Mouse (Mus musculus) MEL (cell line): Measurements from ENCODE around the gene Gpx5. TPM values are rescaled to one million over a fixed set of nuclear protein-coding genes. Genes with fewer than 3 reads are reported as not detected.

Experiments used
- DNase-seq: peaks from one replicate; pipeline ENCODE4 v3.0.0; 2011; ENCODE audit warnings: low read depth, low spot score
- H3K27ac ChIP-seq: 2 replicates; pipeline ENCODE4 v1.5.1; 2012; ENCODE audit warnings: low read depth, mild to moderate bottlenecking, control low read depth, low read length, moderate library complexity; ENCODE audit not compliant: control insufficient read depth
- H3K27me3 ChIP-seq, 2 experiments: fragments of 150-350 bp in 1 of 2; sonication (generic) in 1 of 2; 2 replicates each; pipeline ENCODE4 v1.6.1; 2012; ENCODE audit warnings: low read length in 2 of 2, mild to moderate bottlenecking in 2 of 2, improper control_type of control experiment in 1 of 2, moderate library complexity in 1 of 2; ENCODE audit not compliant: insufficient read depth in 2 of 2, control insufficient read depth in 1 of 2
- H3K36me3 ChIP-seq, 2 experiments: 2 replicates each; pipeline ENCODE4 v1.6.1; 2012 to 2014; ENCODE audit warnings: low read length in 2 of 2, improper control_type of control experiment in 1 of 2, inconsistent platforms in 1 of 2, mild to moderate bottlenecking in 1 of 2; ENCODE audit not compliant: insufficient read depth in 2 of 2, control insufficient read depth in 1 of 2
- H3K4me1 ChIP-seq, 2 experiments: fragments of 150-350 bp in 1 of 2; sonication (generic) in 1 of 2; 2 replicates each; pipeline ENCODE4 v1.6.1; 2012; ENCODE audit warnings: low read length in 2 of 2, improper control_type of control experiment in 1 of 2, mild to moderate bottlenecking in 1 of 2; ENCODE audit not compliant: insufficient read depth in 2 of 2, control insufficient read depth in 1 of 2
- H3K4me3 ChIP-seq, 2 experiments: fragments of 150-350 bp in 1 of 2; sonication (generic) in 1 of 2; 2 replicates each; pipeline ENCODE4 v1.5.1; 2012; ENCODE audit warnings: low read depth in 2 of 2, low read length in 2 of 2, mild to moderate bottlenecking in 2 of 2, moderate library complexity in 2 of 2, control low read depth in 1 of 2, improper control_type of control experiment in 1 of 2; ENCODE audit not compliant: control insufficient read depth in 1 of 2, insufficient read depth in 1 of 2
- H3K79me2 ChIP-seq: 2 replicates; pipeline ENCODE4 v1.6.1; 2012; ENCODE audit warnings: mild to moderate bottlenecking, low read length, moderate library complexity; ENCODE audit not compliant: control insufficient read depth, poor library complexity, insufficient read depth
- H3K9ac ChIP-seq: 2 replicates; pipeline ENCODE4 v1.6.1; 2012; ENCODE audit warnings: low read depth, mild to moderate bottlenecking, control low read depth, low read length, moderate library complexity; ENCODE audit not compliant: control insufficient read depth, poor library complexity, severe bottlenecking
- H3K9me3 ChIP-seq: fragments of 150-350 bp; sonication (generic); replicated peaks from 2 replicates; pipeline ENCODE4 v1.6.1; 2012; ENCODE audit warnings: mild to moderate bottlenecking, low read length, improper control_type of control experiment, moderate library complexity; ENCODE audit not compliant: insufficient read depth
- CHD2 ChIP-seq: IDR thresholded peaks from 2 replicates; pipeline ENCODE4 v1.6.1; 2011; ENCODE audit warnings: low read length, improper control_type of control experiment
- E2F4 ChIP-seq: IDR thresholded peaks from 2 replicates; pipeline ENCODE4 v1.6.1; 2011; ENCODE audit warnings: low read depth, low read length, improper control_type of control experiment, borderline replicate concordance
- ELF1 ChIP-seq: IDR thresholded peaks from 2 replicates; pipeline ENCODE4 v1.6.1; 2014; ENCODE audit warnings: low read depth, mild to moderate bottlenecking, inconsistent platforms, low read length, improper control_type of control experiment, moderate library complexity
- GABPA ChIP-seq: IDR thresholded peaks from 2 replicates; pipeline ENCODE4 v1.6.1; 2012; ENCODE audit warnings: low read depth, mild to moderate bottlenecking, inconsistent platforms, low read length, improper control_type of control experiment, moderate library complexity
- GATA1 ChIP-seq: IDR thresholded peaks from 2 replicates; pipeline ENCODE4 v1.6.1; 2011; ENCODE audit warnings: low read depth, low read length, improper control_type of control experiment
- HCFC1 ChIP-seq: IDR thresholded peaks from 2 replicates; pipeline ENCODE4 v1.6.1; 2012; ENCODE audit warnings: low read depth, mild to moderate bottlenecking, inconsistent platforms, low read length, improper control_type of control experiment, moderate library complexity
- JUND ChIP-seq: IDR thresholded peaks from 2 replicates; pipeline ENCODE4 v1.6.1; 2011; ENCODE audit warnings: low read depth, mild to moderate bottlenecking, improper control_type of control experiment, low read length
- KAT2A ChIP-seq: conservative IDR thresholded peaks from 2 replicates; pipeline ENCODE4 v1.6.1; 2012; ENCODE audit warnings: low read depth, low read length, improper control_type of control experiment, inconsistent platforms
- MAFK ChIP-seq: IDR thresholded peaks from 2 replicates; pipeline ENCODE4 v1.6.1; 2011; ENCODE audit warnings: low read depth, mild to moderate bottlenecking, low read length, improper control_type of control experiment, borderline replicate concordance
- MYB ChIP-seq: IDR thresholded peaks from 2 replicates; pipeline ENCODE4 v1.6.1; 2011; ENCODE audit warnings: mild to moderate bottlenecking, low read depth, low read length, improper control_type of control experiment
- NELFE ChIP-seq: IDR thresholded peaks from 2 replicates; pipeline ENCODE4 v1.6.1; 2011; ENCODE audit warnings: low read depth, low read length, improper control_type of control experiment
- POLR2A ChIP-seq, 2 experiments: IDR thresholded peaks; 2 replicates each; pipeline ENCODE4 v1.6.1; 2011 to 2012; ENCODE audit warnings: low read length in 2 of 2, mild to moderate bottlenecking in 2 of 2, control low read depth in 1 of 2, improper control_type of control experiment in 1 of 2, low read depth in 1 of 2, moderate library complexity in 1 of 2; ENCODE audit not compliant: control insufficient read depth in 1 of 2, insufficient read depth in 1 of 2, poor library complexity in 1 of 2
- RCOR1 ChIP-seq: IDR thresholded peaks from 2 replicates; pipeline ENCODE4 v1.6.1; 2012; ENCODE audit warnings: low read depth, mild to moderate bottlenecking, inconsistent platforms, low read length, improper control_type of control experiment
- SIN3A ChIP-seq: IDR thresholded peaks from 2 replicates; pipeline ENCODE4 v1.6.1; 2012; ENCODE audit warnings: low read length, improper control_type of control experiment, inconsistent platforms
- SMC3 ChIP-seq: IDR thresholded peaks from 2 replicates; pipeline ENCODE4 v1.6.1; 2011; ENCODE audit warnings: low read depth, low read length, improper control_type of control experiment
- TBP ChIP-seq: IDR thresholded peaks from 2 replicates; pipeline ENCODE4 v1.8.0; 2011; ENCODE audit warnings: low read depth, low read length, improper control_type of control experiment
- TCF12 ChIP-seq: IDR thresholded peaks from 2 replicates; pipeline ENCODE4 v1.6.1; 2014; ENCODE audit warnings: low read depth, mild to moderate bottlenecking, inconsistent platforms, low read length, improper control_type of control experiment, moderate library complexity
- UBTF ChIP-seq: IDR thresholded peaks from 2 replicates; pipeline ENCODE4 v1.6.1; 2012; ENCODE audit warnings: low read depth, mild to moderate bottlenecking, inconsistent platforms, low read length, improper control_type of control experiment, moderate library complexity, borderline replicate concordance; ENCODE audit not compliant: insufficient read depth
- ZKSCAN1 ChIP-seq: IDR thresholded peaks from 2 replicates; pipeline ENCODE4 v1.6.1; 2012; ENCODE audit warnings: low read depth, mild to moderate bottlenecking, inconsistent platforms, low read length, improper control_type of control experiment, moderate library complexity
- ZNF384 ChIP-seq: IDR thresholded peaks from 2 replicates; pipeline ENCODE4 v1.6.1; 2012; ENCODE audit warnings: low read depth, mild to moderate bottlenecking, inconsistent platforms, low read length, improper control_type of control experiment
- polyA plus RNA-seq, 2 experiments: library from polyadenylated mRNA; stranded (reverse) in 1 of 2; unstranded in 1 of 2; fragments of >175 nt in 1 of 2; fragments of >200 nt in 1 of 2; gene quantifications; 2 replicates each; pipeline versions ENCODE4 v1.2.1 to v1.2.4; 2012; ENCODE audit warnings: low replicate concordance in 2 of 2, low read depth in 1 of 2; ENCODE audit not compliant: insufficient read length in 2 of 2, insufficient read depth in 1 of 2, missing spikeins in 1 of 2
- total RNA-seq: library from RNA; depleted of rRNA; stranded (reverse); fragments of 300-350 nt; gene quantifications from 2 replicates; pipeline ENCODE4 v1.2.3, GENCODE M21; 2012

Gpx5 gene
- total and polyA plus RNA-seq, 3 experiments, result not detected

GRCm38 (mm10) chr13:21322509-21323375, 30.2 kb upstream of the Gpx5 start:
- Histone ChIP-seq H3K27me3 (no peaks in the 10 kb centered on the region), H3K4me3 (peak overlapping the region; percentile 13 to 43), H3K9me3 (no peaks in the 10 kb centered on the region), H3K9ac (peak overlapping the region; percentile 15; the same call in 1 of the 2 replicates), H3K36me3 (peaks cover 0 to 9% of the 10 kb centered on the region in 2 experiments; a peak in 2 of 4 replicates), H3K27ac (no peak overlapping the region), H3K4me1 (peaks cover 0 to 8% of the 10 kb centered on the region in 2 experiments; a peak in 2 of 4 replicates), H3K79me2 (no peaks in the 10 kb centered on the region)
- peak; percentile 87 for DNase-seq
- TF ChIP-seq UBTF (no peak), SIN3A (no peak), NELFE (no peak), ZNF384 (peak; percentile 82), SMC3 (no peak), RCOR1 (no peak), TBP (peak; percentile 100), POLR2A (IDR thresholded peaks at IDR 0.05; ENCODE audit: control insufficient read depth in 1 of 2, insufficient read depth in 1 of 2, low read depth in 1 of 2, low read length in 2 of 2, poor library complexity in 1 of 2) (no peak), MYB (no peak), ZKSCAN1 (no peak), GATA1 (peak; percentile 30), MAFK (peak; percentile 90), ELF1 (no peak), JUND (no peak), TCF12 (no peak), E2F4 (no peak)

GRCm38 (mm10) chr13:21321890-21322494, 29.5 kb upstream of the Gpx5 start:
- no peak overlapping the region for H3K27ac ChIP-seq
- no peaks in the 10 kb centered on the region for H3K27me3 ChIP-seq
- peak; percentile 51 for DNase-seq
- H3K9ac ChIP-seq, result peak overlapping the region; percentile 3; the same call in 1 of the 2 replicates
- H3K9me3 ChIP-seq, result no peaks in the 10 kb centered on the region
- H3K79me2 ChIP-seq, result no peaks in the 10 kb centered on the region
- TF ChIP-seq KAT2A (no peak), TBP (no peak), GABPA (no peak), CHD2 (no peak), HCFC1 (no peak)
- TF ChIP-seq, all 39 proteins: peak for 0
- Histone ChIP-seq H3K4me3 (peak overlapping the region; percentile 1 to 43), H3K36me3 (peaks cover 0 to 9% of the 10 kb centered on the region in 2 experiments; a peak in 2 of 4 replicates), H3K4me1 (peaks cover 0 to 4% of the 10 kb centered on the region in 2 experiments; a peak in 2 of 4 replicates)
